Mouse (Mus musculus) kidney, postnatal 25 days (tissue): Measurements from ENCODE around the gene Olfr968.

Source experiments
- DNase-seq, 2 experiments: peaks; one replicate each; pipeline ENCODE4 v3.0.0; 2021; ENCODE audit warnings: mixed read lengths in 2 of 2

Olfr968 gene

GRCm38 (mm10) chr9:39783153-39783552, at the start of gene Olfr968:
Gene Olfr968 (minus strand): TSS chr9:39783253.
- DNase-seq: no peak

DNA sequence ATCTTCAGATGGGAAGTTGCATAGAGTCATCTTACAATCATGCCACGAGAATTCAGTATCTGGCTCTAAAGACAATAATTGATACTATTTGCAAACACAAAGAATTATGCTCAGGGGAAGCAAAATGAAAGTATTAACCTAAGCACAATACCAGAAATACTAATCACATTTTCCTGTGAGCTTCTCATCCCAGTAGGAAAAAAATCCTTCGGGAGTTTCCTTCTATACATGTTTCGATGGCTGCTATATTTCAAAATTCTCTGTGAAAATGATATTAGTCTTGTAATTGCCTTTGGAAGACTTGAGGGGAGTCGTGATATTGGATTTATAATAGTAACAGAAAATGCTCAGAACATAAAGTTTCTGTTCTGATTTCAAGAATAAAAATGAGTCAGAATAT, 25.5 kb upstream of the Olfr968 start, which contains the start of gene Olfr970:
Gene Olfr970, plus strand, starts transcription at position 301 of the 400 bp plus-strand sequence.
- DNase-seq: no peak

GRCm38 (mm10) chr9:39790558-39790957, 7.5 kb upstream of the Olfr968 start, which contains the start of gene Olfr969:
Gene Olfr969 (plus strand): TSS chr9:39790945.
- DNase-seq: no peak

- DNase-seq: no peak
Observed at GRCm38 (mm10) chr9:39746428-39746827, 36.6 kb downstream of the Olfr968 start.

DNA sequence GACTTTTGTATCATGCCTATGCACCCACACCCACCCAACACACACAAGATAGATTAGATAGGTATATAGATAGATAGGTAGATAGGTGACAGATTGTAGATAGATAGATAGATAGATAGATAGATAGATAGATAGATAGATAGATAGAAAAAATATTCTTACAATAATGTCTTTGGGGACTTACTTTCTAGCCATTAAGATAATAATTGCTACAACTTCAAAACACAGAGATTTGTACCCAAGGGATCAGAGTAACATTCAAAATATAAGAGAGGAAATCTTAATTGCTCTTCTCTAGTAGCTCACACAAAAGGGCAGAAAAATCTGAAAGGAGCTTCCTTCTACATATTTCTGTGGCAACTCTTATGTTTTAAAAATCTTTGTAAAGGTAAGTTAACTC, 37.1 kb downstream of the Olfr968 start, which contains the start of gene Olfr967:
Gene Olfr967, plus strand, starts transcription at position 301 of the 400 bp plus-strand sequence.
- DNase-seq: no peak

DNA sequence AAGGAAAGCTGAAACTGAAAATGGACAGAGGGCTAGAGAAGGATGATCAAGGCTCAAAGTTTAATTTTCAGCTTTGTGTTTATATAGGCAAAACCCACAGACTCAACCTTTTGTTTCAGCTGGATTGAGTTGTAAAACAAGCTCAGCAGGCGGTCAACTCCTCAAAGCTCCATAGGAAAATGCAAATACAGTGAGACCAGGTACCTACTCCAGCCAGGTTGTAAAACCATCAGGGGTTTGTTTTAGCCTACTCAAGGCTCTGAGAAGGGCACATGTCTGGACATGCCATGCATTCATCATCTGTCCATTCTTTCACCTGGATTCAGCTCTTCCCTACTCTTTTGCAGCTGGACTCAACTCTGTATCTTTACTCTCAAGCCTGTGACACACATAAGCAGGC, 42.3 kb downstream of the Olfr968 start:
- no peak for DNase-seq

DNA sequence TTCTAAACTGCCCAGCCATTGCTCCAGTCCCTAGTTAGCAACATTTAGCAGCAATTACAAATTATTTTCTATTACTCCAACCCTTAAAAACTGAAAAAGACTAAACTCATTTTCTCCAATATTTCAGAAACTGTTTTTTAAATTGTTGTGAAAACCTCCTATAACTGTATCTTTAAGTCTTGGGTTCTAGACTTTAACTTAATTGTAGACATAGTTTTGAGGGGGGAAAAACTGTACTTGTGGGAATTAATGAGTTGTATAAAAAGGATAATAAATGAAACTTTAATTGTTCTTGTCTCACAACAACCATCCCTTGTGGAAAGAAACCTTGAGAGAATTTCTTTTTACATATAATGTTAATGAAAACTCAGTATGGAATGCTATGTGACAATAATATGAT, 52.4 kb downstream of the Olfr968 start, which contains the start of gene Olfr150:
Gene Olfr150, plus strand, starts transcription at position 301 of the 400 bp plus-strand sequence.
- no peak for DNase-seq
